Mouse (Mus musculus): Measurements from ENCODE around the gene Chn2. TPM values are rescaled to one million over a fixed set of nuclear protein-coding genes. Genes with fewer than 3 reads are reported as not detected.
A peak's percentile ranks its signal among the peaks of the same experiment; 100 is the strongest.

The Chn2 gene
- polyA plus RNA-seq, 1 experiment: 9.5 TPM

DNA sequence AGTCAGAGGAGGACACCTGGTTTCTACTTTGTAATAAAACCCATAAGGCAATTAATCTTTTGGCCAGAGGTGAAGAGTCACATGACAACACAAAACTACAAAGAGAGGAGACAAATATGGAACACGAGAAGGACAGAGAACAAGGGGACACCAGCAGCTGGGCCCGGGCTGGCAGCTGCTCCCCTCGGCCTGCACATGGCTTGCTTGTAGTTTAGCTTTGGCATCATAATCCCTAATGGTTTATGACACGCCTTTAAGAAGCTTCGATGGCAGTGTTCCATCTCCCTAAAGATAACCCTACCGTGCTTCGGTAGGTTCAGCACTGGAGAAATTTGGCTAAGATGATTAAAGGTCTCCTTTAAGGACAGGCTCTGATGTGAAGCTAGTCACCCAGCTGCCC is 225.2 kb downstream of the Chn2 start:
- H3K9me3 ChIP-seq: no peaks in the 10 kb centered on the region
- H3K4me3 ChIP-seq (replicated peaks): no peak overlapping the region
- no peak for TF ChIP-seq FLI1 (IDR thresholded peaks at IDR 0.05; ENCODE audit: low read length)
- no peak for TF ChIP-seq GATA1 (IDR thresholded peaks at IDR 0.05; ENCODE audit: borderline replicate concordance, low read length)
- peaks cover 23% of the 10 kb centered on the region for H3K36me3 ChIP-seq (replicated peaks; ENCODE audit: low read length)
- H3K27me3 ChIP-seq (replicated peaks): no peaks in the 10 kb centered on the region
- H3K4me1 ChIP-seq: peaks cover 31% of the 10 kb centered on the region

DNA sequence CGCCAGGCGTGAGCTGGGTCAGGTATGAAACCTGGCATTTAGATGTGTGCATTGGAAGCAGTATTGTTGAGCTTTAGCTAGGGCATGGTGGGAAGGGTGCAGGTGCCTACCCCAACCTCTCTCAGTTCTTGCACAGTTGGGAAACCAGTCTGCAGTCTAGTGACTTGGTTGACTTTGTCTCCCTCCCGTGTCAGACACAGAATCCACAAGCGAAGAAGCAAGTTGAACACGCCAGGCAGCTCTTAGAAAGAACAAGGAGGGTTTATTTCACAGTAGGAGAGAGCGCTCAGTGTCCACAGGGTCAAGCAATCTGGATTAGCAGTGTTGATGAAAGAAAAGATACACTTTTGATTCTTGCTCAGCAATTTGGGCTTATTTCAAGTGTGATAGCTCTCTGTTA is 226.0 kb downstream of the Chn2 start:
- Histone ChIP-seq H3K4me1 (peaks cover 38% of the 10 kb centered on the region), H3K27me3 (replicated peaks) (no peaks in the 10 kb centered on the region), H3K9me3 (no peaks in the 10 kb centered on the region), H3K36me3 (replicated peaks; ENCODE audit: low read length) (peaks cover 31% of the 10 kb centered on the region), H3K4me3 (replicated peaks) (no peak overlapping the region)
- TF ChIP-seq GATA1 (IDR thresholded peaks at IDR 0.05; ENCODE audit: borderline replicate concordance, low read length) (no peak), FLI1 (IDR thresholded peaks at IDR 0.05; ENCODE audit: low read length) (no peak)

GRCm38 (mm10) chr6:54272556-54273378 is 233.4 kb downstream of the Chn2 start:
- H3K36me3 ChIP-seq (replicated peaks; ENCODE audit: low read length): peaks cover 85% of the 10 kb centered on the region
- TF ChIP-seq GATA1 (IDR thresholded peaks at IDR 0.05; ENCODE audit: borderline replicate concordance, low read length): no peak
- TF ChIP-seq FLI1 (IDR thresholded peaks at IDR 0.05; ENCODE audit: low read length): no peak
- no peaks in the 10 kb centered on the region for H3K9me3 ChIP-seq
- H3K4me3 ChIP-seq (replicated peaks): no peak overlapping the region
- no peaks in the 10 kb centered on the region for H3K27me3 ChIP-seq (replicated peaks)
- peaks cover 92% of the 10 kb centered on the region for H3K4me1 ChIP-seq

DNA sequence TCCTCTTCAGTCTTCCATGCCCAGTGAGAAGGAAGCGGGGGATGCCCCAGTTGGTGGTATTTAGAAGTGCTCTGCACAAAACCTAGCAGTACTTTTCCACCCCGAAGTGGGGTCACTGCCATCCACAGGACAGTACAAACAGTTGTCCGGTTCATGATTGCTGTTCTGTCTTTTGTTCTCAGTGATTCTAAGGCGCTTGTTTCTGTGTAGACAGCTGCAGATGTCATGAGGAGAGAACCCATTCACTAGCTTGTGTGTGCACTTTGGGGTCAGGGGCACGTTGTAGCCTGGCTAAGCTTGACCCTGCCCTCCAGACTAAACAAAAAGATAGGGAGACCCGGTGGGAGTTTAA is 234.0 kb downstream of the Chn2 start:
- Histone ChIP-seq H3K36me3 (replicated peaks; ENCODE audit: low read length) (peaks cover 85% of the 10 kb centered on the region), H3K9me3 (no peaks in the 10 kb centered on the region), H3K4me1 (peaks cover 94% of the 10 kb centered on the region), H3K27me3 (replicated peaks) (no peaks in the 10 kb centered on the region), H3K4me3 (replicated peaks) (no peak overlapping the region)
- no peak for TF ChIP-seq FLI1 (IDR thresholded peaks at IDR 0.05; ENCODE audit: low read length)
- TF ChIP-seq GATA1 (IDR thresholded peaks at IDR 0.05; ENCODE audit: borderline replicate concordance, low read length): no peak

DNA sequence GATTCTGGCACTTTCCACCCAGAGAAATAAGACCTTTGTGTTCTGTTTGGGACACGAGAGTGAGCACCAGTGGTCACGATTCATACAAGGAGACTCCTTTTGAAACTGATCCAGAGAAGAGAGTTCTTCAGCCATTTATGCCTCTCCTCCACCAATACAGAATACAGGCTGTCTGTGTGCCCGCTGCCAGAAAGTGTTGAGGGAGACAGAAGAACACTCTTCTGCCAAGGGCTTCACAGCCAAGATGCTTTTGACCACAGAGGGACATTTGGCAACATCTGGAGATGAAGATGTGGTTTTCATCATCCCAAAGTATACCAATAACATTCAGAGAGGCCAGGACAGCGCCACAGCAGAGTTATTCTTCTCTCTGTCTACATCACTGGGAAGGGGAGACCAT is 237.9 kb downstream of the Chn2 start:
- Histone ChIP-seq H3K36me3 (replicated peaks; ENCODE audit: low read length) (peaks cover 49% of the 10 kb centered on the region), H3K4me1 (peaks cover 94% of the 10 kb centered on the region), H3K27me3 (replicated peaks) (no peaks in the 10 kb centered on the region), H3K4me3 (replicated peaks) (peak overlapping the region; percentile 89), H3K9me3 (no peaks in the 10 kb centered on the region)
- no peak for TF ChIP-seq GATA1 (IDR thresholded peaks at IDR 0.05; ENCODE audit: borderline replicate concordance, low read length)
- TF ChIP-seq FLI1 (IDR thresholded peaks at IDR 0.05; ENCODE audit: low read length): no peak

- Histone ChIP-seq H3K4me1 (peaks cover 95% of the 10 kb centered on the region), H3K27me3 (replicated peaks) (no peaks in the 10 kb centered on the region), H3K4me3 (replicated peaks) (peak overlapping the region; percentile 89), H3K9me3 (no peaks in the 10 kb centered on the region), H3K36me3 (replicated peaks; ENCODE audit: low read length) (peaks cover 43% of the 10 kb centered on the region)
- no peak for TF ChIP-seq FLI1 (IDR thresholded peaks at IDR 0.05; ENCODE audit: low read length)
- TF ChIP-seq GATA1 (IDR thresholded peaks at IDR 0.05; ENCODE audit: borderline replicate concordance, low read length): no peak
Measured at GRCm38 (mm10) chr6:54277828-54278227, 238.5 kb downstream of the Chn2 start.

GRCm38 (mm10) chr6:54278613-54279012 is 239.3 kb downstream of the Chn2 start:
- Histone ChIP-seq H3K36me3 (replicated peaks; ENCODE audit: low read length) (peaks cover 35% of the 10 kb centered on the region), H3K4me1 (peaks cover 95% of the 10 kb centered on the region), H3K9me3 (no peaks in the 10 kb centered on the region), H3K27me3 (replicated peaks) (no peaks in the 10 kb centered on the region), H3K4me3 (replicated peaks) (peak overlapping the region; percentile 89)
- TF ChIP-seq GATA1 (IDR thresholded peaks at IDR 0.05; ENCODE audit: borderline replicate concordance, low read length) (no peak), FLI1 (IDR thresholded peaks at IDR 0.05; ENCODE audit: low read length) (no peak)

DNA sequence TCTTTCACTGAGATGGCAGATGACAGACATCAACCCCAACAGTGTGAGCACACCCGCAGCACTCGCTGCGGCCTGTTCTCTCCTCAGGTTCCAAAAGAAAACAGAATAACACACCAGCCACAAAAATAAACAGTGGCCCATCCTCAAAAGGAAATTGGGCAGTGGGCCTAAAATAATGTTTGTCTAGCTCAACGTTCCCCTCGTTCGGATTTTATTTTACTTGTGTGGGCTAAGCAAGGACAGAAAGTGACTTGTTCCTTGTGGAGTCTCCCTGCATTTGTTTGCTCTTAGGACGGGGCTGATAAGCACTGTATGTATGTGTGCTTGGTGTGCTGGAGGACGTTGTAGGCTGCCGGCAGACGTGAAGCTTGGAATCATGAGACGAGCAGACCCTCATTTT is 240.0 kb downstream of the Chn2 start:
- TF ChIP-seq FLI1 (IDR thresholded peaks at IDR 0.05; ENCODE audit: low read length) (no peak), GATA1 (IDR thresholded peaks at IDR 0.05; ENCODE audit: borderline replicate concordance, low read length) (no peak)
- Histone ChIP-seq H3K4me3 (replicated peaks) (peak overlapping the region; percentile 65), H3K4me1 (peaks cover 95% of the 10 kb centered on the region), H3K36me3 (replicated peaks; ENCODE audit: low read length) (peaks cover 31% of the 10 kb centered on the region), H3K27me3 (replicated peaks) (no peaks in the 10 kb centered on the region), H3K9me3 (no peaks in the 10 kb centered on the region)

GRCm38 (mm10) chr6:54280248-54280647 is 240.9 kb downstream of the Chn2 start:
- H3K4me1 ChIP-seq: peaks cover 95% of the 10 kb centered on the region
- no peaks in the 10 kb centered on the region for H3K9me3 ChIP-seq
- no peaks in the 10 kb centered on the region for H3K27me3 ChIP-seq (replicated peaks)
- no peak for TF ChIP-seq FLI1 (IDR thresholded peaks at IDR 0.05; ENCODE audit: low read length)
- peak; percentile 42; the same call in 1 of the 3 replicates for TF ChIP-seq GATA1 (IDR thresholded peaks at IDR 0.05; ENCODE audit: borderline replicate concordance, low read length)
- H3K36me3 ChIP-seq (replicated peaks; ENCODE audit: low read length): peaks cover 25% of the 10 kb centered on the region
- H3K4me3 ChIP-seq (replicated peaks): peak overlapping the region; percentile 44

DNA sequence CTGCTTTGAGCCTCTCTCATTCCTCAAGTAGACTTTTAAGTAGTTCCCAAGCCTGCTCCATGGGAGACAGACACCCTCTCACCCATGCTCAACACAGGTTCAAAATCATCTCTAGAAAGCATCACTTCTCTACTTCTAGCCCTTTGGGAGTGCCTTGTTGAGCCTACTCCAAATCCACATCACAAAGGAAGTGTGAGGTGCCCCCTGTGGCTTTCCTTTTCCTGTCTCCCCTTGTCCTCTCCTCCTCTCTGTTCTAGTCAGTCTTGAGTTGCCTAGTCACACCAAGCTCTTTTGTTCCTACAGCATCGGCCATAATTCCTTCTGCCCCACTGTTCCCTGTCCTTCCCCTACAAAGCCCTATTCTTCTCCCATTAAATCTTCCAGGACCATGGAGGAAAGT is 243.9 kb downstream of the Chn2 start:
- no peak for TF ChIP-seq GATA1 (IDR thresholded peaks at IDR 0.05; ENCODE audit: borderline replicate concordance, low read length)
- no peak for TF ChIP-seq FLI1 (IDR thresholded peaks at IDR 0.05; ENCODE audit: low read length)
- Histone ChIP-seq H3K27me3 (replicated peaks) (no peaks in the 10 kb centered on the region), H3K9me3 (no peaks in the 10 kb centered on the region), H3K4me1 (peaks cover 86% of the 10 kb centered on the region), H3K36me3 (replicated peaks; ENCODE audit: low read length) (peaks cover 14% of the 10 kb centered on the region), H3K4me3 (replicated peaks) (peak overlapping the region; percentile 67)
